In genomic region chr10:25366691-25367090, GRCm38 (mm10) we compare ENCODE assay signal across 13 mouse cellular contexts. TPM values are rescaled to one million over a fixed set of nuclear protein-coding genes. Genes with fewer than 3 reads are reported as not detected.
DNase-seq lines count a peak whose midpoint lies in the region; ATAC-seq and TF ChIP-seq lines count a peak whose summit lies in the region.
"Had no signal": no experiment of that assay in that cellular context is flagged by ENCODE, and none has a peak within 500 bp of the region (broad histone marks: within the 10 kb centered on the region; RNA-seq: fewer than 3 reads in every experiment).

No protein-coding gene starts in this region.

- peaks cover 5 to 83% of the 10 kb centered on the region in 2 experiments; a peak in 3 of 4 replicates for H3K4me1 ChIP-seq in CH12.LX (ENCODE audit: control insufficient read depth in 1 of 2, insufficient read depth in 2 of 2)
- H3K4me1 ChIP-seq in heart, embryonic 12.5 days (replicated peaks) = peaks cover 70% of the 10 kb centered on the region

- no peaks in the 10 kb centered on the region for H3K27me3 ChIP-seq in CH12.LX (replicated peaks)
- no peaks in the 10 kb centered on the region for H3K27me3 ChIP-seq in heart, embryonic 12.5 days (replicated peaks)

- H3K4me3 ChIP-seq in layer of hippocampus, adult 2 months = no peak overlapping the region
- peak overlapping the region in 2 of 3 experiments; percentile 5 to 35 for H3K4me3 ChIP-seq in CH12.LX (replicated peaks in 1 of 3; ENCODE audit: low read depth in 2 of 3, low read length in 2 of 3, poor library complexity in 1 of 3)
- no peak overlapping the region for H3K4me3 ChIP-seq in heart, embryonic 12.5 days
- H3K4me3 ChIP-seq: embryonic facial prominence, embryonic 10.5 days had no signal

- no peak for TF ChIP-seq RAD21 in CH12.LX (IDR thresholded peaks at IDR 0.05; ENCODE audit: low read depth, low read length)

- WGBS in heart, embryonic 12.5 days = 59% methylated on average over 5 of the region's 5 CpGs

- H3K4me2 ChIP-seq in CH12.LX (ENCODE audit: insufficient read depth, low read depth, poor library complexity, severe bottlenecking) = peak overlapping the region; percentile 89; the same call in 1 of the 2 replicates
- no peak overlapping the region for H3K4me2 ChIP-seq in heart, embryonic 12.5 days

- H3K9me3 ChIP-seq in CH12.LX (replicated peaks; ENCODE audit: low read length) = no peaks in the 10 kb centered on the region
- no peaks in the 10 kb centered on the region for H3K9me3 ChIP-seq in heart, embryonic 12.5 days (replicated peaks)
- H3K9me3 ChIP-seq: embryonic facial prominence, embryonic 10.5 days had no signal

- H3K36me3 ChIP-seq in CH12.LX (replicated peaks in 1 of 2; ENCODE audit: control insufficient read depth in 1 of 2, insufficient read depth in 1 of 2, low read length in 1 of 2) = peaks cover 0 to 11% of the 10 kb centered on the region in 2 experiments
- no peaks in the 10 kb centered on the region for H3K36me3 ChIP-seq in heart, embryonic 12.5 days
- H3K36me3 ChIP-seq: embryonic facial prominence, embryonic 10.5 days had no signal

- ATAC-seq in inflammation-experienced regulatory T-cells, adult 6 months = peak; percentile 30
- ATAC-seq in neutrophil, adult 5-6 weeks (ENCODE audit: extremely low read depth, insufficient number of reproducible peaks, low FRiP score, poor library complexity, severe bottlenecking) = peak; percentile 98
- ATAC-seq in heart, embryonic 12.5 days (ENCODE audit: insufficient number of reproducible peaks, low FRiP score) = no peak
- ATAC-seq: activated CD4-positive, CD25-positive, alpha-beta regulatory T cell, adult 4 months had no signal

- 0 out of 2 replicates have a peak overlapping the region, but pooled peaks have one; percentile 3 for H3K27ac ChIP-seq in layer of hippocampus, adult 2 months
- no peak overlapping the region for H3K27ac ChIP-seq in CH12.LX (ENCODE audit: insufficient read depth, low read depth)
- H3K27ac ChIP-seq in heart, embryonic 12.5 days (ENCODE audit: poor library complexity, severe bottlenecking) = no peak overlapping the region; the same call in 1 of the 2 replicates
- H3K27ac ChIP-seq: embryonic facial prominence, embryonic 10.5 days had no signal

- TF ChIP-seq POLR2A in CH12.LX (IDR thresholded peaks at IDR 0.05; ENCODE audit: low read depth, low read length) = no peak

- peak; percentile 45; the same call in 1 of the 2 replicates for TF ChIP-seq EP300 in CH12.LX (IDR thresholded peaks at IDR 0.05; ENCODE audit: low read length)

- no peak for TF ChIP-seq CTCF in layer of hippocampus, adult 2 months (conservative IDR thresholded peaks at IDR 0.05)
- TF ChIP-seq CTCF in CH12.LX (conservative IDR thresholded peaks at IDR 0.05 in 1 of 2, IDR thresholded peaks at IDR 0.05 in 1 of 2; ENCODE audit: low read depth in 2 of 2, low read length in 2 of 2) = no peak

- in situ Hi-C loops in CH12.LX (cut with MboI; ENCODE audit: low pct_ligation_motif_present, low pct_unique_long_range_greater_than_20kb, low sequenced_read_pairs) = loop anchor here (5.0 kb wide), 1 partner anchor 74 kb away; no protein-coding TSS in a partner anchor

- peaks cover 19% of the 10 kb centered on the region for H3K79me2 ChIP-seq in CH12.LX (replicated peaks; ENCODE audit: control insufficient read depth, extremely low read depth, insufficient read depth, poor library complexity, severe bottlenecking)

- dilution Hi-C loops in CH12.LX (cut with MboI; ENCODE audit: extremely low pct_ligation_motif_present, extremely low pct_unique_long_range_greater_than_20kb, low sequenced_read_pairs) = no loop called here

- H3K9ac ChIP-seq in CH12.LX (ENCODE audit: insufficient read depth, low read depth) = no peak overlapping the region
- no peak overlapping the region for H3K9ac ChIP-seq in heart, embryonic 12.5 days

- DNase-seq in layer of hippocampus, adult 2 months (ENCODE audit: low spot score in 2 of 2) = no peak
- no peak for DNase-seq in layer of hippocampus, adult 8-10 months (ENCODE audit: low spot score in 2 of 2)
- DNase-seq in CH12.LX (ENCODE audit: extremely low read depth) = peak; percentile 86
- DNase-seq in cerebellum, postnatal 36 days = no peak
- DNase-seq: cerebellum, adult 2 months; gastrocnemius, postnatal 25 days; kidney, adult 11 months; right cerebral cortex, postnatal 25 days had no signal

TF ChIP-seq in CH12.LX, 34 proteins besides CTCF, POLR2A, EP300 and RAD21:
- TF ChIP-seq ETS1 (conservative IDR thresholded peaks at IDR 0.05; ENCODE audit: low read depth, low read length) (peak; percentile 46; the same call in 1 of the 2 replicates), ELF1 (IDR thresholded peaks at IDR 0.05; ENCODE audit: low read depth, low read length) (peak; percentile 33; the same call in 1 of the 2 replicates), BHLHE40 (IDR thresholded peaks at IDR 0.05; ENCODE audit: low read depth, low read length) (peak; percentile 54; the same call in 1 of the 2 replicates), JUND (conservative IDR thresholded peaks at IDR 0.05; ENCODE audit: low read depth, low read length) (no peak), UBTF (IDR thresholded peaks at IDR 0.05; ENCODE audit: low read depth, low read length) (0 out of 2 replicates have a peak, but pooled peaks have one; percentile 37), CHD2 (IDR thresholded peaks at IDR 0.05; ENCODE audit: low read length) (no peak), IRF4 (IDR thresholded peaks at IDR 0.05; ENCODE audit: low read depth, low read length) (0 out of 2 replicates have a peak, but pooled peaks have one; percentile 25)

RNA-seq across cellular contexts. Expression of gene Epb41l2, which starts 7.1 kb away (rescaled TPM):
- 10 to 100 TPM; 76.4 to 84.6 TPM for total RNA-seq in layer of hippocampus, adult 2 months (2021)
- total RNA-seq in layer of hippocampus, adult 8-10 months (2022) = 100 to 1,000 TPM in 2 of 4 experiments, 10 to 100 TPM in 2; 75.9 to 120 (median 95.5) TPM
- 20.6 and 24.3 TPM in 2 replicates for total RNA-seq in CH12.LX (2012; rRNA removed)
- total RNA-seq in CH12.LX (2014; rRNA removed) = 25.9 and 28.4 TPM in 2 replicates
- polyA plus RNA-seq in CH12.LX (2012; ENCODE audit: insufficient read length, low read depth) = 65.0 and 71.2 TPM in 2 replicates
- 10 to 100 TPM; 14.8 to 20.7 (median 18.3) TPM for polyA plus RNA-seq in inflammation-experienced regulatory T-cells, adult 6 months (2017; shearing (Covaris generic))
- total RNA-seq in neutrophil, adult 5-6 weeks (2017) = 112 and 120 TPM in 2 replicates
- 61.4 and 64.3 TPM in 2 replicates for polyA plus RNA-seq in heart, embryonic 12.5 days (2016; fragmentation: Nextera tagmentation; extraction: Ambion mirVana)

RNA-seq across cellular contexts. Expression of gene Akap7, which starts 59.0 kb away (rescaled TPM):
- 10 to 100 TPM; 53.2 to 57.8 TPM for total RNA-seq in layer of hippocampus, adult 2 months (2021)
- total RNA-seq in layer of hippocampus, adult 8-10 months (2022) = 10 to 100 TPM; 49.6 to 57.7 (median 53.5) TPM
- total RNA-seq in CH12.LX (2012; rRNA removed) (3.1 and 6.2 TPM in 2 replicates), CH12.LX (2014; rRNA removed) (11.1 and 12.1 TPM in 2 replicates)
- 6.7 and 7.1 TPM in 2 replicates for polyA plus RNA-seq in CH12.LX (2012; ENCODE audit: insufficient read length, low read depth)
- 1 to 10 TPM; 1.5 to 5.7 (median 3.0) TPM for polyA plus RNA-seq in inflammation-experienced regulatory T-cells, adult 6 months (2017; shearing (Covaris generic))
- total RNA-seq in neutrophil, adult 5-6 weeks (2017) = 39.0 and 56.4 TPM in 2 replicates
- polyA plus RNA-seq in heart, embryonic 12.5 days (2016; fragmentation: Nextera tagmentation; extraction: Ambion mirVana) = 38.3 and 38.6 TPM in 2 replicates

Comparison
In these comparisons a context has a peak if more than half of its experiments do, and no peak if none do; other contexts are left out.
1. H3K4me3 ChIP-seq: peak in CH12.LX (2 of 3); none in layer of hippocampus, adult 2 months (single experiment) and heart, embryonic 12.5 days (single experiment).